Mouse (Mus musculus): ENCODE data around the gene Itgb5. TPM values are rescaled to one million over a fixed set of nuclear protein-coding genes. Genes with fewer than 3 reads are reported as not detected.

Gene Itgb5
- total RNA-seq, 4 experiments from 2014 or later = 98.7 to 124 (median 105) TPM

- no peak for DNase-seq (ENCODE audit: low spot score in 2 of 2)
Observed at GRCm38 (mm10) chr16:33985372-33985771, 155.9 kb downstream of the Itgb5 start.

DNA sequence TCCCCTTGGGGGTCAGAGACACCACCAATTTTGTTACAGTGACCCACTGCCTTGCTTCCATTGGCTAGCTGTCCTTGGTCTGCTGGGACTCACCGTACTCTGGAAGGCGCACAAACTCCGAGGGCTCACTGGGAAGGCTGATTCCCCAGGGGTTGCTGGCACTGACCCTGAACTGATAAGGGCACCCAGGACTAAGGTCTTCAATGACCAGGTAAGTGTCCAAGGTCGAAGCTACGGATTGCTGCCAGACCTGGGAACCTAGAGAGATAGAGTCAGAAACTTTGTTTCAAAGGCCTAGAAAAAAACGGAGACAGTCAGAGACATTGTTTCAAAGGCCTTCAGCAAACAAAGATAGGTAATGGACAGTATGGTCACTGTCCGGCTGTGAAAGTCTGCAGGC is 157.5 kb downstream of the Itgb5 start:
- no peak for DNase-seq (ENCODE audit: low spot score in 2 of 2)

- no peak for DNase-seq (ENCODE audit: low spot score in 2 of 2)
Observed at GRCm38 (mm10) chr16:33988358-33989012, 159.0 kb downstream of the Itgb5 start.

DNA sequence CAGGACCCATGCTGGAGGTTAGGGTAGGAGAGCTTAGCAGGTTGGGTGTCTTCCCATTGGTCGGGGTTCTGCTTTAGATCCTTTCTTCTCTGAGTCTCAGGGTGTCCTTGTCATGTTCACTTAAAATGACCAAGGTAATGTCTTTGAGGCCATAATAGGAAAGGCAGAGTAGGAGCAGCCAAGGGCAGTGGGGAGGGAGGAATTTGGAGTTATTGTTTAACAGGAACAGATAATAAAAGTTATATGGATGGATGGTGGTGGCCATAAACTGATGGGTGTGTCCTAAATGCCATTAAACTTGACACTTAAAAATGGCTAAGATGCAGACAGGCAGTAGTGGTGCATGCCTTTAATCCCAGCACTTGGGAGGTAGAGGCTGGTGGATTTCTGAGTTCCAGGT is 159.6 kb downstream of the Itgb5 start:
- no peak for DNase-seq (ENCODE audit: low spot score in 2 of 2)

- no peak for DNase-seq (ENCODE audit: low spot score in 2 of 2)
Observed at GRCm38 (mm10) chr16:33990712-33991111, 161.2 kb downstream of the Itgb5 start.

DNA sequence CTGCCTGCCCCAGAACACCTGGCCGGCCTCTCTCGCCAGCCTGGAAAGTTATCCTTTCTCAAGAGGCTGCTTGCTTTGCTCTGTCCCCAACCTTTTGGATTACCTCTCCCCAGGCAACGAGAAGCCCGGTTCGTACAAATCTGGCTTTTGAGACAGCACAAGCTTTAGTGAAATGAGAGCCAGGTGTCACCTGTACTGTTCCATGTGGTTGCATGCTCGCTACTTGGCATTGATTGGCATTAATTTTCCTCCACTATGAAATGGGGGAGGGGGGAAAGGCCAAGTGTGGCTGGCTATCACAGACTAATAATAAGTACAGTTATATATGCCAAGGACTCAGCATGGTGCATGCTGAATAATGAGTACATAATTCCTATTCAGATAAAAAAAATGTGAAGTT is 164.9 kb downstream of the Itgb5 start:
- DNase-seq (ENCODE audit: low spot score in 2 of 2) = no peak

- DNase-seq (ENCODE audit: low spot score in 2 of 2) = peak in 1 of 2 experiments; percentile 27
Observed at GRCm38 (mm10) chr16:33995496-33995895, 166.0 kb downstream of the Itgb5 start.

GRCm38 (mm10) chr16:33996030-33996429 is 166.6 kb downstream of the Itgb5 start:
- no peak for DNase-seq (ENCODE audit: low spot score in 2 of 2)

- no peak for DNase-seq (ENCODE audit: low spot score in 2 of 2)
Observed at GRCm38 (mm10) chr16:33998011-33998410, 168.5 kb downstream of the Itgb5 start.

Other genes starting within 250 kb of the Itgb5 start
- gene Heg1, start 145.3 kb upstream of the Itgb5 start, total RNA-seq (2022) = 10 to 100 TPM; 20.8 to 31.3 (median 24.2) TPM
- not detected for gene Muc13, start 35.6 kb upstream of the Itgb5 start, total RNA-seq (2022)
- 1 to 10 TPM; 6.1 to 7.2 (median 6.5) TPM for gene Umps, start 137.4 kb downstream of the Itgb5 start, total RNA-seq (2022)